Mouse (Mus musculus) myocyte (in vitro differentiated cells): ENCODE data around the gene Ccnb3. TPM values are rescaled to one million over a fixed set of nuclear protein-coding genes. Genes with fewer than 3 reads are reported as not detected.
"Not testable (repeated sequence)": the region's sequence is repeated elsewhere in the genome, so short reads cannot be mapped to it uniquely, and the experiment has no call there.

Source experiments
- H3K27me3 ChIP-seq: one replicate; pipeline ENCODE4 v1.6.1; 2011; ENCODE audit not compliant: control insufficient read depth, insufficient read depth, insufficient read length
- H3K36me3 ChIP-seq: one replicate; pipeline ENCODE4 v1.6.1; 2011; ENCODE audit not compliant: control insufficient read depth, insufficient read depth
- H3K4me2 ChIP-seq: one replicate; pipeline ENCODE4 v1.6.1; 2011; ENCODE audit warnings: low read depth, control low read depth
- H3K4me3 ChIP-seq: one replicate; pipeline ENCODE4 v1.5.1; 2011; ENCODE audit warnings: mild to moderate bottlenecking, control low read depth, moderate library complexity
- H3K79me2 ChIP-seq: one replicate; pipeline ENCODE4 v1.6.1; 2011; ENCODE audit not compliant: control insufficient read depth, insufficient read depth
- H3ac ChIP-seq: one replicate; pipeline ENCODE4 v1.6.1; 2011; ENCODE audit not compliant: control insufficient read depth, insufficient read length
- CEBPB ChIP-seq: IDR thresholded peaks from 2 replicates; pipeline ENCODE4 v1.6.1; 2011; ENCODE audit warnings: mild to moderate bottlenecking, moderate library complexity; ENCODE audit not compliant: poor library complexity, insufficient read depth, severe bottlenecking
- E2F4 ChIP-seq: IDR thresholded peaks from one replicate; pipeline ENCODE4 v1.6.1; 2011; ENCODE audit warnings: mild to moderate bottlenecking, control low read depth, moderate library complexity; ENCODE audit not compliant: insufficient read depth
- MAX ChIP-seq: IDR thresholded peaks from one replicate; pipeline ENCODE4 v1.6.1; 2011; ENCODE audit warnings: low read depth, mild to moderate bottlenecking, control low read depth
- MYOD1 ChIP-seq, 3 experiments: IDR thresholded peaks; one replicate each; pipeline ENCODE4 v1.6.1; 2011; ENCODE audit warnings: control low read depth in 2 of 3, low read depth in 2 of 3, mild to moderate bottlenecking in 2 of 3, moderate library complexity in 1 of 3; ENCODE audit not compliant: insufficient read length in 2 of 3, control insufficient read depth in 1 of 3
- MYOG ChIP-seq, 3 experiments: IDR thresholded peaks; one replicate each; pipeline ENCODE4 v1.6.1; 2011; ENCODE audit warnings: control low read depth in 2 of 3, low read depth in 2 of 3, mild to moderate bottlenecking in 2 of 3; ENCODE audit not compliant: insufficient read length in 2 of 3, control insufficient read depth in 1 of 3, insufficient read depth in 1 of 3
- POLR2A ChIP-seq: IDR thresholded peaks from one replicate; pipeline ENCODE4 v1.6.1; 2011; ENCODE audit warnings: low read depth, mild to moderate bottlenecking, control low read depth, moderate library complexity; ENCODE audit not compliant: insufficient read length
- POLR2AphosphoS2 ChIP-seq: IDR thresholded peaks from one replicate; pipeline ENCODE4 v1.6.1; 2011; ENCODE audit warnings: low read depth, control low read depth; ENCODE audit not compliant: insufficient read length
- REST ChIP-seq: IDR thresholded peaks from one replicate; pipeline ENCODE4 v1.6.1; 2011; ENCODE audit warnings: mild to moderate bottlenecking, control low read depth, moderate library complexity; ENCODE audit not compliant: insufficient read depth, insufficient read length
- SRF ChIP-seq: IDR thresholded peaks from one replicate; pipeline ENCODE4 v1.6.1; 2011; ENCODE audit warnings: low read depth; ENCODE audit not compliant: control insufficient read depth, insufficient read length
- TCF12 ChIP-seq: IDR thresholded peaks from one replicate; pipeline ENCODE4 v1.6.1; 2011; ENCODE audit warnings: mild to moderate bottlenecking, control low read depth; ENCODE audit not compliant: poor library complexity, insufficient read depth, severe bottlenecking
- TCF3 ChIP-seq: IDR thresholded peaks from one replicate; pipeline ENCODE4 v1.6.1; 2011; ENCODE audit warnings: low read depth, control low read depth; ENCODE audit not compliant: insufficient read length
- USF1 ChIP-seq: IDR thresholded peaks from one replicate; pipeline ENCODE4 v1.6.1; 2011; ENCODE audit warnings: low read depth, mild to moderate bottlenecking, control low read depth, moderate library complexity
- polyA plus RNA-seq: library from polyadenylated mRNA; unstranded; fragments of >200 nt; fragmentation: generic; extraction: Trizol; gene quantifications from one replicate; pipeline ENCODE4 v1.2.1, GENCODE M21; 2012; ENCODE audit warnings: missing spikeins

Gene Ccnb3
- polyA plus RNA-seq, 1 experiment, result not detected

- Histone ChIP-seq H3K36me3 (no peaks in the 10 kb centered on the region), H3K27me3 (no peaks in the 10 kb centered on the region), H3K4me3 (no peak within 1 kb of the TSS), H3K4me2 (no peak within 1 kb of the TSS), H3K79me2 (no peaks in the 10 kb centered on the region), H3ac (no peak within 1 kb of the TSS)
- TF ChIP-seq MYOG (IDR thresholded peaks at IDR 0.05; ENCODE audit: control insufficient read depth in 1 of 3, insufficient read depth in 1 of 3, insufficient read length in 2 of 3, low read depth in 2 of 3) (no peak), MAX (no peak), MYOD1 (IDR thresholded peaks at IDR 0.05; ENCODE audit: control insufficient read depth in 1 of 3, insufficient read length in 2 of 3, low read depth in 2 of 3) (no peak), CEBPB (no peak), POLR2A (no peak), POLR2AphosphoS2 (no peak), SRF (no peak), TCF12 (no peak), USF1 (no peak), TCF3 (no peak), E2F4 (no peak), REST (no peak)
Measured at GRCm38 (mm10) chrX:7067219-7067618, 25.8 kb upstream of the Ccnb3 start, which contains the start of gene Akap4. Akap4 (plus strand) TSS chrX:7067519.

GRCm38 (mm10) chrX:7064109-7064508, 22.7 kb upstream of the Ccnb3 start:
- H3K36me3 ChIP-seq, result no peaks in the 10 kb centered on the region
- TF ChIP-seq USF1 (no peak), REST (no peak), TCF12 (no peak), TCF3 (no peak), CEBPB (no peak), MAX (no peak), E2F4 (no peak), POLR2A (no peak), MYOG (IDR thresholded peaks at IDR 0.05; ENCODE audit: control insufficient read depth in 1 of 3, insufficient read depth in 1 of 3, insufficient read length in 2 of 3, low read depth in 2 of 3) (no peak), MYOD1 (IDR thresholded peaks at IDR 0.05; ENCODE audit: control insufficient read depth in 1 of 3, insufficient read length in 2 of 3, low read depth in 2 of 3) (no peak), POLR2AphosphoS2 (no peak), SRF (no peak)
- no peak overlapping the region for H3ac ChIP-seq
- H3K27me3 ChIP-seq, result no peaks in the 10 kb centered on the region
- no peaks in the 10 kb centered on the region for H3K79me2 ChIP-seq
- H3K4me2 ChIP-seq, result no peak overlapping the region
- H3K4me3 ChIP-seq, result no peak overlapping the region

- Histone ChIP-seq H3K4me2 (no peak overlapping the region), H3K79me2 (no peaks in the 10 kb centered on the region), H3ac (no peak overlapping the region), H3K4me3 (no peak overlapping the region), H3K27me3 (no peaks in the 10 kb centered on the region), H3K36me3 (no peaks in the 10 kb centered on the region)
- TF ChIP-seq CEBPB, result no peak
- TF ChIP-seq POLR2AphosphoS2, result no peak
- TF ChIP-seq MYOD1 (IDR thresholded peaks at IDR 0.05; ENCODE audit: control insufficient read depth in 1 of 3, insufficient read length in 2 of 3, low read depth in 2 of 3), result no peak
- TF ChIP-seq TCF12, result no peak
- TF ChIP-seq MAX, result no peak
- TF ChIP-seq TCF3, result no peak
- no peak for TF ChIP-seq MYOG (IDR thresholded peaks at IDR 0.05; ENCODE audit: control insufficient read depth in 1 of 3, insufficient read depth in 1 of 3, insufficient read length in 2 of 3, low read depth in 2 of 3)
- no peak for TF ChIP-seq REST
- TF ChIP-seq POLR2A, result no peak
- TF ChIP-seq USF1, result no peak
- TF ChIP-seq E2F4, result no peak
- no peak for TF ChIP-seq SRF
Measured at GRCm38 (mm10) chrX:7057634-7058033, 16.2 kb upstream of the Ccnb3 start.

GRCm38 (mm10) chrX:7057056-7057455, 15.6 kb upstream of the Ccnb3 start:
- TF ChIP-seq MYOD1 (IDR thresholded peaks at IDR 0.05; ENCODE audit: control insufficient read depth in 1 of 3, insufficient read length in 2 of 3, low read depth in 2 of 3) (no peak), POLR2A (no peak), SRF (no peak), USF1 (no peak), TCF3 (no peak)
- Histone ChIP-seq H3K36me3 (no peaks in the 10 kb centered on the region), H3K79me2 (no peaks in the 10 kb centered on the region), H3K27me3 (no peaks in the 10 kb centered on the region), H3K4me3 (no peak overlapping the region), H3K4me2 (no peak overlapping the region), H3ac (no peak overlapping the region)

- H3ac ChIP-seq, H3K4me2 ChIP-seq, H3K4me3 ChIP-seq, H3K79me2 ChIP-seq, H3K36me3 ChIP-seq, H3K27me3 ChIP-seq: not testable (repeated sequence)
Measured at GRCm38 (mm10) chrX:6983916-6984315, 57.5 kb downstream of the Ccnb3 start.
